Mouse (Mus musculus) erythroblast, embryonic 14.5 days (primary cell): ENCODE results near the gene Dock1. TPM values are rescaled to one million over a fixed set of nuclear protein-coding genes. Genes with fewer than 3 reads are reported as not detected.

Experiments used
- H3K27me3 ChIP-seq: 2 replicates; pipeline ENCODE4 v1.6.1; 2012; ENCODE audit warnings: inconsistent platforms; ENCODE audit not compliant: control insufficient read depth
- H3K36me3 ChIP-seq: 2 replicates; pipeline ENCODE4 v1.6.1; 2012; ENCODE audit warnings: mild to moderate bottlenecking, inconsistent platforms; ENCODE audit not compliant: control insufficient read depth
- H3K4me1 ChIP-seq: 2 replicates; pipeline ENCODE4 v1.6.1; 2012; ENCODE audit warnings: inconsistent platforms; ENCODE audit not compliant: control insufficient read depth
- H3K4me3 ChIP-seq: replicated peaks from 2 replicates; pipeline ENCODE3; 2012; ENCODE audit warnings: moderate library complexity, mild to moderate bottlenecking, inconsistent platforms
- H3K9me3 ChIP-seq: 2 replicates; pipeline ENCODE4 v1.6.1; 2012; ENCODE audit warnings: low read length, inconsistent platforms, mixed read lengths; ENCODE audit not compliant: control insufficient read depth
- GATA1 ChIP-seq: IDR thresholded peaks from 2 replicates; pipeline ENCODE4 v1.6.1; 2012; ENCODE audit warnings: low read length, inconsistent platforms, mixed read lengths
- TAL1 ChIP-seq: IDR thresholded peaks from 3 replicates; pipeline ENCODE4 v1.6.1; 2012; ENCODE audit warnings: low read length, inconsistent platforms, mixed read lengths
- polyA plus RNA-seq: library from polyadenylated mRNA; stranded (reverse); fragments of >175 nt; gene quantifications from 2 replicates; pipeline ENCODE4 v1.2.3, GENCODE M21; 2012

Gene Dock1
- polyA plus RNA-seq, 1 experiment = not detected

DNA sequence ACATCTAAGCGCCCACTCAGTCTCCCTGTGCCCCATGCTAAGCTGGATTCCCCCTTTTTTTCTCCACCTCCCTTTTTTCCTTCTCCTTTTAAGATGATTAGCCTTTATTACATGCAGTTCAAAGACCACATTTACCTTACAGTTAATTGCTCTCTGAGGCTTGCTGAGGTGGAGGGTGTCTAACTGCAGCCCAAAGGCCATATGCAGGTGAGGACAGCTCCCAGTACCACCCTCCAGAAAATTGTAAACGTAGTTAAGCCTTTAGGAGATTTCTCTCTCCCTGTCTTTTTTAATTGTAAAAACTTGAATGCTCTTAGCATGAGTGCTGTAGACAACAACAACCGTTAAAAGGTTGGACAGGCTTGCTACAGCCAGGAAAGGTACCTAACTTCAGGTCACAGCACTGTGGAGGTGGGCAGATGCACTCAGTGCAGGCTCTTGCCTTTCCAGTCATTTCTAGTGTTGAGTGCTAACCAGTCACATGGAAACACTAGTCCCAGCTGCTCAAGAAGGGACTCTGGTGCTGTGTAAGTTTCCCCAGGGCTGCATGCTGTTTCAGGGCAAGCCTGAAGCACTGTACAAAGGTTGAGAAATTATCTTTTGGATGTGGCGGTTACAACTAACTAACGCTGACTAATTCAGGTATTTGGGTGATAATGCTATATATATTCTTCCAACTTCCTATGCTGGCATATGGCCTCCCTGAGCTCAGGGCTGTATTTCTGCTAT lies 56.2 kb downstream of the Dock1 start:
- no peaks in the 10 kb centered on the region for H3K9me3 ChIP-seq
- no peak overlapping the region for H3K4me3 ChIP-seq
- H3K27me3 ChIP-seq = no peaks in the 10 kb centered on the region
- no peaks in the 10 kb centered on the region for H3K36me3 ChIP-seq
- TF ChIP-seq TAL1 (no peak), GATA1 (no peak)
- H3K4me1 ChIP-seq = no peaks in the 10 kb centered on the region

DNA sequence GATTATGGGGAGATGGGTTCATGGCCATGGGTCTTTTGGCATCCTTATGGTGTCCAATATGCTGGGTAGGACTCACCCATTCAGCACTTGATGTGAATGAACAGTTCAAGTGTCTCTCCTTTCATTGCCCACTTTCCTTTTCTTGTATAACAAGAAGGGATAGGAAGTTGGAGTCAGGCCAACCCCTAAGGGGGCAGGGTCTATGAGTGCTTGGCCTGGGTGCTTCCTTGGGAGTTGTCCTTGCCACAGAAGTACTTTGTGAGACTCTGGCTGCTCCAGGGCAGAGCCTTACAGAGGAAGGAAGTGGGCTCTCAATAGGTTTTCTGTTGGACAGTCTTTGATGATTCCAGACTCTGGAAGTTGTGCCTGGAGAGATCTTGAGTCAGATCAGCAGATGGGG lies 58.9 kb downstream of the Dock1 start:
- no peaks in the 10 kb centered on the region for H3K4me1 ChIP-seq
- no peak overlapping the region for H3K4me3 ChIP-seq
- TF ChIP-seq GATA1 (no peak), TAL1 (no peak)
- no peaks in the 10 kb centered on the region for H3K9me3 ChIP-seq
- H3K36me3 ChIP-seq = no peaks in the 10 kb centered on the region
- H3K27me3 ChIP-seq = no peaks in the 10 kb centered on the region

DNA sequence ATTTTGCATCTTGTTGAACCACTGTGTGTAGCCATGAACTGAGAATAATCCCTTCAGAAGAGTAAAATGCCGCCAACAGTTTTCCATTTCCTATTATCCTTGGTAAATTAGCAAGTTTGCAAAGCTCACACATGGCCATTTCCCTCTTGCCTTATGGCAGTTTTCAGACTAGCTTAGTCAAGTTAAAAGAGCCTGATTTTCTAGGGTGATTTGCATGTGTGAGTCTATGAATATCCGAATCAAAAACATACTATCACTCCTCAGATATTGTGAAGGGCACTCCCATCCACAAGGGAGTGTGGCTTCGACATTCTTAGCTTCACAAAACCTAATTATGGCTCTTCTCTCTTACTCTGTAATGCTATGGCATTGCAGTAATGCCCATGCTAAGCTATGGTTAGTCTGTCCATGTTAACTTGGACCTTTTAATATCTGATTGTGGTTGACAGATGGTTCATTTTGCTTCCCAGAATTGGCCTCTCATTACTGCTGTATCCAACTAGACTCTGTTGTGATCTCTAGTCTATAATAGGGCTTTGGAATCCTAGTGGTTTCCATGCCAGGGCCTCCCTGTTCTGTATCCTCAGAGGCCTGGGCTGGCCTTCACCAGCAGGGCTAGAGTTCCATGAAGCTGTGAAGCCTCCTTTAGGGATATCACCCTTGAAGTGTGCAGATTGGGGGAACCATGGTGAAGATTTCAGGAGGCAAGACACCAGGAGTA lies 60.1 kb downstream of the Dock1 start:
- no peaks in the 10 kb centered on the region for H3K27me3 ChIP-seq
- TF ChIP-seq TAL1 (no peak), GATA1 (no peak)
- no peak overlapping the region for H3K4me3 ChIP-seq
- H3K36me3 ChIP-seq = no peaks in the 10 kb centered on the region
- H3K4me1 ChIP-seq = no peaks in the 10 kb centered on the region
- H3K9me3 ChIP-seq = no peaks in the 10 kb centered on the region

DNA sequence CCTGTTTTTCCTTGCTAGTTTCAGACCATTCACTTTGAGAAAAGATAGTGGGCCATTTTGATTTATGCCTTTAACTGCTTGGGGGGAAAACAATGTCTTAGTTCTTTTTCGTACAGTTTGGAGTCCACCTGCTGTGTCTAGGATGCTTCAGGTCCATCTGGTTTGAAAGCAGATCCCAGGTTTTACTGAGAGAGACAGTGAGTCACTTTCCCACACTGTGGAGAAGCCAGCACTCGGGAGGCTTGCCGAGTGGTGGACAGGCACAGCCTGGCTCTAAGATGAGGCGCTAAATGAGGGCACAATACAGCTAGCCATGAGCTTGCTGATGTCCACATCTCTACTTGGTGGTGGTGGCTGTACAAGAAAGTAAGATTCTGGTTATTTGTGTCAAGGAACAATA lies 76.6 kb downstream of the Dock1 start:
- TF ChIP-seq TAL1 (no peak), GATA1 (no peak)
- no peak overlapping the region for H3K4me3 ChIP-seq
- no peaks in the 10 kb centered on the region for H3K27me3 ChIP-seq
- H3K9me3 ChIP-seq = no peaks in the 10 kb centered on the region
- no peaks in the 10 kb centered on the region for H3K4me1 ChIP-seq
- H3K36me3 ChIP-seq = no peaks in the 10 kb centered on the region; the same call in 1 of the 2 replicates

DNA sequence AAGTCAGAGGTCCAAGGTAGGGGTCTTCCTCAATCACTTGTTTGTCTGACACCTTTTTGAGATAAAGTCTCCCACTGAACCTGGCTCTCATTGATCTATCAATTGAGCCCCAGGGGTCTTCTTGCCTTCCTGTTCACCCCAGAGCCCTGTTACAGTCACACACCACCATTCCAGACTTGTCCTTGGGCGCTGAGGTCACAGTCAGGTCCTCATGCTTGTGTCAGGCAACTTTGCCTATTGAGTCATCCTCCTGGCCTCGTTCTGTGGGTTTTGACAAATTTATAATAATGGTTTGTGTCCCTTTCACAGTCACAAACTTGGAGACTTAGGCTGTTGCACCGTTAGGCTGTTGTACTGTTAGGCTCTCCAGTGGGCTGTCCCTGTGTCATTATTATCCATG lies 77.9 kb downstream of the Dock1 start:
- Histone ChIP-seq H3K27me3 (no peaks in the 10 kb centered on the region), H3K4me3 (no peak overlapping the region), H3K4me1 (no peaks in the 10 kb centered on the region), H3K9me3 (no peaks in the 10 kb centered on the region), H3K36me3 (no peaks in the 10 kb centered on the region; the same call in 1 of the 2 replicates)
- TF ChIP-seq GATA1 (no peak), TAL1 (no peak)

DNA sequence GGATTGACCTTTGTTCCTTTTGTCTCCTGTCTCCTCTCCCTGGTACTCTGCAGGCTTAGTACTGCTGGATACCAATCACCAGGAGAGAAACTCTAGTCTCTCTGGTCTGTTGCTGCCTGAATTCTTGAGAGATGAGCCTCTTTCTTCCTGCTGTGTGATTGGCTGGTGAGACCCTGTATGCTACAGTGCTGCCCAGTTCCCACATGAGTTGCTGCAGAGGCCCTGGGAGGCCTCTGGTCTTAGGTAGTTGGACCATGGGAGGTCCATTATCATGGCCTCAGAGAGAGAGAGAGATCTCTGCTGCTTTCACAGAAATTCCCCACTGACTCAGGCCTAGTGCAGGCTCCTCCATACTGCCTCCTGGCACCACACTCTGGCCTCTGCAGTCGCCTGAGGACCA lies 79.2 kb downstream of the Dock1 start:
- H3K27me3 ChIP-seq = no peaks in the 10 kb centered on the region
- H3K9me3 ChIP-seq = no peaks in the 10 kb centered on the region
- no peaks in the 10 kb centered on the region for H3K4me1 ChIP-seq
- no peaks in the 10 kb centered on the region; the same call in 1 of the 2 replicates for H3K36me3 ChIP-seq
- no peak overlapping the region for H3K4me3 ChIP-seq
- no peak for TF ChIP-seq TAL1
- TF ChIP-seq GATA1 = no peak

DNA sequence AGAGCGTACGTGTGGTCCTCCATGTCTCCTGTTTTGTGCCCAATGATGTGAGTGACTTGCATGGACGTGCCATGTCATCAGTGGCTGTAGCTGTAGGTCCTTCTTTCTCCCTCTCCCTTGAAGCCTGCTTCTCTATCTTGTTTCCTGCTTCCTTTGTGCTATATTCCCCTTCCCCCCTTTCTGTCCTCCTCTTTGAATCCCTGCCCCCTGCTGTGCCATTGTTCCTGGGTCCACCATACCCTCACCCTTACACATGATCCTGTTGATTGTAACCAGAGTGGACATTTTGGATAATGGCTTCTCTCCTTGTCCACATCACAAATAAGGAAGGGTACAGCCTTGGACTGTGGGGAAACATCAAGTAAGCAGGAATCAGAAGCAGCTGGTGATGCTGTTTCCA lies 81.0 kb downstream of the Dock1 start:
- Histone ChIP-seq H3K27me3 (no peaks in the 10 kb centered on the region), H3K36me3 (no peaks in the 10 kb centered on the region; the same call in 1 of the 2 replicates), H3K9me3 (peaks cover 5% of the 10 kb centered on the region), H3K4me3 (no peak overlapping the region), H3K4me1 (no peaks in the 10 kb centered on the region)
- TF ChIP-seq GATA1 (no peak), TAL1 (no peak)

DNA sequence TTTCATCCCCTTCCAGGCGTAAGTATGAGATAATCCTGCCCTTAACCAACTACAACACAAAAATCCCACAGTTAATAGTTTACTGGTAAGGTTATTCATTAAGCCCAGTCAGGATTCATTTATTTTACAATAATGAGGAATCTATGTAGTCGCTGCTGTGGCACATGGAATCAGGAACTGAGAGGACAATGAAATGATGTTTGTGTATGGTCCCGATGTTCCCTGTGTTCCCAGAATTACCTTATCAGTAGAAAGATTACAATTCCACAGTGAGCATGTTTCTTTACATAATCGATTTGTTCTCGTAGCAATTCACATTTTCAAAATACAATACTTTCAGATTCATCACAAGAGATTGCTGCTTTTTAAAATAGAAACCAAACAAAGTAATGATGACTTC lies 83.0 kb downstream of the Dock1 start:
- no peaks in the 10 kb centered on the region; the same call in 1 of the 2 replicates for H3K36me3 ChIP-seq
- TF ChIP-seq TAL1 (no peak), GATA1 (no peak)
- peaks cover 8% of the 10 kb centered on the region for H3K9me3 ChIP-seq
- H3K4me1 ChIP-seq = no peaks in the 10 kb centered on the region
- no peak overlapping the region for H3K4me3 ChIP-seq
- no peaks in the 10 kb centered on the region for H3K27me3 ChIP-seq

DNA sequence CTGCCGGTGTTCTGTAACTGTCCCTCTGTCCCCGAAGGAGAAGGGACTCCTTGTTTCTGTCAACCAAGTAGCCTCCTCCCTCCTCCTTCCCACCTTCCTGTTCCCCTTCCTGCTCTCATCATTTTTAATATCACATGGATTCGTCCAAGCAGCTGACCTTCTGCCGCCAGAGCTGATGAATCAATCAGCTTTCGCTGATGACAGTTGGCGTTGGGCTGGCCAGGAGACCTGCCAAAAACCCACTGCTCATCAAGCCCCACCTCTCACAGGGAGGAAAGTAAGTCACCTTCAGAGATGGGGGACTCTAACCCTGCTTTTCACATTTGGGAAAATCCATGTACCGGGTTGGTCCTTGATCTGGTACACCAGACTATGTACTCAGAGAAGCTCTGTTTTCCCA lies 87.2 kb downstream of the Dock1 start:
- Histone ChIP-seq H3K4me1 (no peaks in the 10 kb centered on the region), H3K4me3 (no peak overlapping the region), H3K36me3 (no peaks in the 10 kb centered on the region; the same call in 1 of the 2 replicates), H3K9me3 (peaks cover 8% of the 10 kb centered on the region), H3K27me3 (no peaks in the 10 kb centered on the region)
- TF ChIP-seq GATA1 (no peak), TAL1 (no peak)
